Mouse (Mus musculus) spleen, adult 18-20 months (tissue): Measurements from ENCODE around the gene Erbb2.
"Not testable (repeated sequence)": the region's sequence is repeated elsewhere in the genome, so short reads cannot be mapped to it uniquely, and the experiment has no call there.

Source experiments
- DNase-seq, 2 experiments: peaks; one replicate each; pipeline ENCODE4 v3.0.0; 2022; ENCODE audit warnings: mixed read lengths in 2 of 2

Gene Erbb2

GRCm38 (mm10) chr11:98412273-98412796, at the start of gene Erbb2:
Erbb2 (plus strand) TSS chr11:98412470.
- DNase-seq = peak in 1 of 2 experiments; percentile 19

- DNase-seq = no peak
Measured at GRCm38 (mm10) chr11:98363817-98364216, 48.5 kb upstream of the Erbb2 start.

- DNase-seq = no peak
Measured at GRCm38 (mm10) chr11:98364410-98364809, 47.9 kb upstream of the Erbb2 start.

DNA sequence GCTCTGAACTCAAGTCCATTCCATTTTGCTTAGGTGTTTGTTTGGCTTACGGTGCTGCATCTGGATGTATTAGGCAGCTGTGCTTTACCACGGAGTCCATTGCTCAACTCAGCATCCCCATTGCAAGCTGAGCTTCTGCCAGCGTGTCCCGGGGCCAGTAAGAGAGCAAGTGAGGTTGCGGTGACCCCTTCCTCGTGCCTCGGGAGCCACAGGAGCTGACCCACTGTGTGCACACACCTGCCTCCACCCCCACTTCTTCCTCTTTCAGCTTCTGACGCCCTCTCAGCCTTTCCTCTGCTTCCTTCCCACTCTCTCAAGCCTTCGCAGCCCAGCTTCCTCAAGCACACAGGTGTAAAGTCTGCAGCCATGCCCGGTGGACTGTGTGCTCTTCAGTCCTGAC, 46.0 kb upstream of the Erbb2 start:
- no peak for DNase-seq

GRCm38 (mm10) chr11:98367171-98367862, 45.0 kb upstream of the Erbb2 start:
- DNase-seq = no peak

GRCm38 (mm10) chr11:98367863-98368186, 44.4 kb upstream of the Erbb2 start:
- no peak for DNase-seq

- no peak for DNase-seq
Measured at GRCm38 (mm10) chr11:98369337-98369736, 42.9 kb upstream of the Erbb2 start.

GRCm38 (mm10) chr11:98370588-98370987, 41.7 kb upstream of the Erbb2 start:
- no peak for DNase-seq

DNA sequence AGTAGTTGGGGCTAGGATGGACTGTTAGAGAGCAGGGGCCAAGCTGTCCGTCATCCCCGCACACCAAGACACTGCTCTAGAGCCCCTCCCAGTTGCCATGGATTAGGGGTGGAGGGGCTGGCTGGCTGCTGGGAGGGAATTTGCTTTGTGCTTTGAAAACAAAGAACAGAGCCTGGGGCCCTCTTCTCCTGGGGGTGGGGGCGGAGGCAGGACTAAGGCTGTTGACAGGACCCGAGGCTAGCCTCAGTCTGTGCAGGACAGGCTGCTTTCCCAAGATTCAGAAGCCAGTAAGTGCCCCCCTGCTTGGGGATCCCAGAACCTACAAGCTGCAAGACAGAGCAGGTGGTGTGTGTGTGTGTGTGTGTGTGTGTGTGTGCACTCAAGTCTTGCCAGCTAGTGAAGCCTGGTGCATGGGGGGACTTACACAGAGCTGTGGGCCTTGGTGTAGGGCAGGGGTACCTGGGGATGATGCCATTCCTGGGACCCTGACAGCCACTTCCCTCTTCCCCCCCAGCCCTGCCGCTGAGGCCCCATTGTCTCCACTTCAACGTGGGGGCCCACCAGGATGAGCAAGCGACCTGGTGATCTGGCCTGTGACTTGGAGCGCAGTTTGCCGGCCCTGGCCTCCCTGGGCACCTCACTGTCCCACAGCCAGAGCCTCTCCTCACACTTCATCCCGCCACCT, 40.6 kb upstream of the Erbb2 start:
- DNase-seq = no peak

- peak in 1 of 2 experiments; percentile 48 for DNase-seq
Measured at GRCm38 (mm10) chr11:98372406-98372805, 39.9 kb upstream of the Erbb2 start.

DNA sequence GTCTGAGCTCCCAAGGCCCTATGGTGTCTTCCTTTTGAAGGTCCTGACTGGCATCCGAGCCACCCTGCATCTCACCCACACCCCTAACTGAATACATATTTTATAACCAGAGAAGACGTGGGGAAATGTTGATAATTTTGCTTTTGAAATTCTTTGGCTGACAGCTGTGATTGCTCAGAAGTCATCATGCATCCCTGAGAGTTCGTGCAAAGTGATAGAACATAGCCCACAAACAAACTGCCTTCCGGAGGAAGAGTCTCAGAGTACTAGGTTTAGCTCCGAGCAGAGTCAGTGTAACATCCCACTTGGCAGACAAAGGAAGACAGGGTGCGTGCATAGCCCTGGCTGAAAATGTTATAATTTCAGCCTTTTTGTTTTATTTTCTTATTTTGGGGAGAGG, 39.0 kb upstream of the Erbb2 start:
- DNase-seq = no peak

DNA sequence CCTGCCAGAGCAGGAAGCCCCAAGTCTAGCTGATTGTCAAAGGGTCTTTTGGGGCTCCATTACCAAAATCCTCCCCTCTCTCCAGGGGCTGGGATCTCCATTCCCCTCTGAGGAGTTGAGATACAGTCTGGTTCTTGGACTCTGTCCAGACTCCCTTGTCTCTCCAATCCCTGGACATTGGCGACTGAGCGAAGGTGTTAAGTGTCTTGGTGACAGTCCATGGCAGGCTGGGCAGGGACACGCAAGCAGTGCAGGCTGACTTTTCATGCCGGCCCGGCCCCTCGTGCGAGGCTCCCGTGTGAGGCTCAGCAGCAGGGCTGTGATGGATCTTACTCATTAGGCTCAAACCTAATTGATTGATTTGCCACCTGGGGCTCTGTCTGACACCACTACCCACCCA, 38.0 kb upstream of the Erbb2 start:
- DNase-seq = no peak

DNA sequence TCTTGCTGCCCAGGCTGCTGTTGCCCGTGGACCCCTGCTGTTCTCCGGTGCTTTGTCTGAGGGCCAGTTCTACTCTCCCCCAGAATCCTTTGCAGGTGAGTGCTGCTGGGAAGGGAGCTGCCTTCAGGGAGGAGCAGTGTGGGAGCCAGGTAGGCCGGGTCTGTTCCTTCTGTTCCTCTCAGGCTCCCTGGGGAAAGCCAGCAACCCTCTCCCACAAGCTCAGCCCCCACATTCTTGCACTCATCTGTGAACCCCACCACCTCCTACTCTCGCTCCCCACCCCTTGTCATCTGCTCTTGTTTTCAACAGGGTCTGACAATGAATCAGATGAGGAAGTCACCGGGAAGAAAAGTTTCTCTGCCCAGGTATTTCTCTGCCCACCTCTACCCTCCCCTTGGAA, 35.5 kb upstream of the Erbb2 start:
- DNase-seq = no peak

- DNase-seq = no peak
Measured at GRCm38 (mm10) chr11:98377787-98378186, 34.5 kb upstream of the Erbb2 start.

- DNase-seq = no peak
Measured at GRCm38 (mm10) chr11:98379379-98379778, 32.9 kb upstream of the Erbb2 start.

GRCm38 (mm10) chr11:98380106-98380505, 32.2 kb upstream of the Erbb2 start:
- DNase-seq = no peak

DNA sequence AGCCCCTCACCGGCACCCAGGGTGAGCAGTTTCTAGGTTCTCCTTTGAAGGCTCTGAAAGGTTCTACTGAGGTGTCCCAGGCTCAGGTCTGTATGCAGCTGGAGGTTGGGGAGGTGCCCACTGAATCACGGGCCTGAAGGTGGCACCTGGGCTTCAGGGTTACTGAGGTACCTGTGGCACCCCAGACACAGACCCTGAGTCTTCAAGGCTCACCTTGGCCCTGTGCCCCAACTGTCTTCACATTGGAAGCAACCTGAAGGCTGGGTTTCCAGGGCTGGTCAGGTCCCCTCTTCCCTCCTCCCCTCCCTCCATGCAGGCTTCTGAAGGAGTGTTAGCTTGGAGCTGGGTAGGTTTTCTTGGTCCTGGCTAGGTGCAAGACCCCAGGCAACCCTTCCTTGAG, 30.6 kb upstream of the Erbb2 start:
- no peak for DNase-seq

DNA sequence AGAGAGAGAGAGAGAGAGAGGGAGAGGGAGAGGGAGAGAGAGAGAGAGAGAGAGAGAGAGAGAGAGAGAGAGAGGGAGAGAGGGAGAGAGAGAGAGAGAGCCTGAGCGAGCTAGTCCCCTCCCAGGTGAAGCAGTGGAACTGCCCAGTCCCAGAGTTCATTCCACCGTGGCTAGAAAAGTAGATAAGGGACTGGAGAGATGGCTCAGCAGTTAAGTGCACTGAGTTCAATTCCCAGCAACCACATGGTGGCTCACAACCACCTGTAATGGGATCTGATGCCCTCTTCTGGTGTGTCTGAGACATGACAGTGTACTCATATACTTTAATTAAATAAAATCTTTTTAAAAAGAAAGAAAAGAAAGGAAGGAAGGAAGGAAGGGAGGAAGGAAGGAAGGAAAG, 29.9 kb upstream of the Erbb2 start:
- not testable (repeated sequence) for DNase-seq

- no peak for DNase-seq
Measured at GRCm38 (mm10) chr11:98383261-98384030, 28.8 kb upstream of the Erbb2 start, which contains the start of gene Tcap. Tcap (plus strand) TSS chr11:98383811.

DNA sequence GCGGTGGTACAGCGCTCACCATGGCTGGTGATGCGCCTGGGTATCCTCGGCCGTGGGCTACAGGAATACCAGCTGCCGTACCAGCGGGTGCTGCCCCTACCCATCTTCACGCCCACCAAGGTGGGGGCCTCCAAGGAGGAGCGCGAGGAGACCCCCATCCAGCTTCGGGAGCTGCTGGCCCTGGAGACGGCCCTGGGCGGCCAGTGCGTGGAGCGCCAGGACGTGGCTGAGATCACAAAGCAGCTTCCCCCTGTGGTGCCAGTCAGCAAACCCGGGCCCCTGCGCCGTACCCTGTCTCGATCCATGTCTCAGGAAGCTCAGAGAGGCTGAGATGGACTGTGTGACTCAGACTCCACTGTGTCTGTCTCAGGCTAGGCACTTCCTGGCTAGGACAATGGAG, 28.1 kb upstream of the Erbb2 start:
- DNase-seq = no peak

DNA sequence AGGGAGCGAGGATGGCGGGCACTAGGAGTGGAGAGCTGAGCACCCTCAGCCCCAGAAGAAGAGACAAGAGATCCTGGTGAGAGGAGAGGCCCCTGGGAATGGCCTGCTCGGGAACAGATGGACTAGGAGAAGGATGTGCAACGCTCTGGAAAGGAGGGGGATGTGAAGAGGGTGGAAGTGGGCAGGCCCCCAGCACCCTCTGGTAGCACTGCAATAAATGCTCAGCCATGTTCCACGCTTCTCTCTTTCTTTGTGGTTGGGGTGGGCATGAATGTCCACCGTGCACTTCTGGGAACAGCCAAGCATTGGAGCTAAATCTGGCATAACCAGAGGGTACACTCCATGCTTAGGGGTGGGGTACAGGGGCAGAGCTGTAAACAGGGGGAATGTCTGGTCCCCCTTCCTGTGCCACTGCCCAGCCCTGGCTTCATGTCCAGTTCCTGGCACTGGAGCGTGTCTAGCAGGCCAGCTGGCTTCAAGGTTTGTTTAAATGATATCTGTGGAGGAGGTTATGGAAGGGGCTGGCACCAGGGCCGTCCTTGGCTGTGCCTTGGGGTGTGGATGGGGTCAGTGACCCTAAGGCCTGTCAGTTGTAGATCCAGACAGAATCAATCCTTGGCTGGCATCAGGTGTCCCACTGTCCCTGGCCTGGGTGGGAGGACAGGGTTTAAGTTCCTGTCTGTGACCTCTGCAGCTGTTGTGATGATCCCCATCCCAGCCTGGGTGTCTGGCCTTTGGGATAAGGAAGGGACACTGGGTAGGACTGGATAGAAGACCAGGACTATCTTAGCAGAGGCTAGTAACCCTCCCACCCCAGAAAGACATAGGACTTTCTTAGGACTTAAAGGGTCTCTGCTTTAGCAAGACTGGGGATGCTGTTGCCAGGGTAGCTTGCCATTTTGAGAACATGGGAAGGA, 27.3 kb upstream of the Erbb2 start:
- DNase-seq = no peak
